ENCODE assay signal across 9 mouse cellular contexts in the genomic region with DNA sequence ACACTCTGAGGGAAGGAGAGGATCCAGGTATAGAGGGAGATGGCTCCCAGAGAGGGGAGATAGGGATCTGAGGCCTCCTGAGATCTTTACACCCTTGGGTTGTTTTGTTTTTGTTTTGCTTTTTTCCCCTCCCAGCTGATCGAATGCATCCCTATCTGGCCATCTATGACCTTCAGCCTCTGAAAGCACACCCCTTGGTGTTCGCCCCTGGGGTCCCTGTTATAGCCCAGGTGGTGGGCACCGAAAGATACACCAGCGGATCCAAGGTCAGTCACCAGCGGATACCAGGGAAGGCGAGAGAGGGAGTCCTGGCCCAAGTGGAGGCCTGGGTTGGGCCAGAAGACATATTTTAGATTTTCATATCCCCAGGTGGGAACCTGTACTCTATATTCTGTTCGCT. TPM values are rescaled to one million over a fixed set of nuclear protein-coding genes. Genes with fewer than 3 reads are reported as not detected.
DNase-seq lines count a peak whose midpoint lies in the region; ATAC-seq and TF ChIP-seq lines count a peak whose summit lies in the region.
"Had no signal": no experiment of that assay in that cellular context is flagged by ENCODE, and none has a peak within 500 bp of the region (broad histone marks: within the 10 kb centered on the region; RNA-seq: fewer than 3 reads in every experiment).

No protein-coding gene starts in this region.

- 0 out of 2 replicates have a peak, but pooled peaks cover 4% of the 10 kb centered on the region for H3K4me1 ChIP-seq in kidney, postnatal 0 days (replicated peaks; ENCODE audit: insufficient read depth, low read length)
- H3K4me1 ChIP-seq in embryonic fibroblast, embryonic 13.5 days (ENCODE audit: control insufficient read depth, insufficient read depth, low read length) = 0 out of 2 replicates have a peak, but pooled peaks cover 5% of the 10 kb centered on the region
- peaks cover 12% of the 10 kb centered on the region for H3K4me1 ChIP-seq in limb, embryonic 10.5 days
- H3K4me1 ChIP-seq in neural tube, embryonic 13.5 days (replicated peaks) = peaks cover 18% of the 10 kb centered on the region

- peak overlapping the region; percentile 67 for H3K4me3 ChIP-seq in kidney, postnatal 0 days (replicated peaks; ENCODE audit: low read depth, low read length)
- peak overlapping the region; percentile 52 for H3K4me3 ChIP-seq in embryonic fibroblast, embryonic 13.5 days (ENCODE audit: insufficient read depth, low read length)
- H3K4me3 ChIP-seq in limb, embryonic 10.5 days = peak overlapping the region; percentile 68; the same call in 1 of the 2 replicates
- peak overlapping the region; percentile 59 for H3K4me3 ChIP-seq in neural tube, embryonic 13.5 days

- 0 out of 2 replicates have a peak, but pooled peaks cover 4% of the 10 kb centered on the region for H3K36me3 ChIP-seq in kidney, postnatal 0 days (ENCODE audit: insufficient read depth, low read length)
- no peaks in the 10 kb centered on the region for H3K36me3 ChIP-seq in limb, embryonic 10.5 days
- no peaks in the 10 kb centered on the region for H3K36me3 ChIP-seq in neural tube, embryonic 13.5 days

- ATAC-seq in kidney, postnatal 0 days (replicated peaks; ENCODE audit: low FRiP score, low read depth) = no peak
- no peak for ATAC-seq in neural tube, embryonic 13.5 days (ENCODE audit: low read depth)

- 87% methylated on average over 7 of the region's 7 CpGs for WGBS in kidney, postnatal 0 days
- WGBS in limb, embryonic 10.5 days = 86% methylated on average over 7 of the region's 7 CpGs
- 85% methylated on average over 7 of the region's 7 CpGs for WGBS in neural tube, embryonic 13.5 days

- peak overlapping the region; percentile 78; the same call in 1 of the 2 replicates for H3K9ac ChIP-seq in kidney, postnatal 0 days (ENCODE audit: low read depth, low read length)
- 0 out of 2 replicates have a peak overlapping the region, but pooled peaks have one; percentile 77 for H3K9ac ChIP-seq in neural tube, embryonic 13.5 days

- H3K4me2 ChIP-seq in kidney, postnatal 0 days (ENCODE audit: low read length) = peak overlapping the region; percentile 82
- peak overlapping the region; percentile 72 for H3K4me2 ChIP-seq in neural tube, embryonic 13.5 days

- no peak for DNase-seq in kidney, postnatal 0 days (ENCODE audit: low spot score)
- DNase-seq in kidney, adult 8-10 months = no peak
- no peak for DNase-seq in limb, embryonic 10.5 days (ENCODE audit: low spot score)
- DNase-seq in layer of hippocampus, adult 8-10 months (ENCODE audit: low spot score in 2 of 2) = no peak
- DNase-seq in right cerebral cortex, adult 2 months (ENCODE audit: low spot score in 2 of 2) = no peak
- DNase-seq in layer of hippocampus, adult 18-20 months (ENCODE audit: low spot score in 2 of 2) = no peak

- no peak for TF ChIP-seq CTCF in kidney, postnatal 0 days (IDR thresholded peaks at IDR 0.05; ENCODE audit: low read depth)
- TF ChIP-seq CTCF in embryonic fibroblast, embryonic 13.5 days (IDR thresholded peaks at IDR 0.05; ENCODE audit: borderline replicate concordance, insufficient read depth, low read length) = no peak

- no peak for TF ChIP-seq POLR2A in embryonic fibroblast, embryonic 13.5 days (IDR thresholded peaks at IDR 0.05; ENCODE audit: low read depth, low read length)

- H3K27me3 ChIP-seq in kidney, postnatal 0 days (ENCODE audit: insufficient read depth, low read length) = no peaks in the 10 kb centered on the region
- H3K27me3 ChIP-seq in limb, embryonic 10.5 days (ENCODE audit: low read depth, poor library complexity, severe bottlenecking) = peaks cover 68% of the 10 kb centered on the region
- H3K27me3 ChIP-seq in neural tube, embryonic 13.5 days = peaks cover 40% of the 10 kb centered on the region

- no peaks in the 10 kb centered on the region for H3K9me3 ChIP-seq in kidney, postnatal 0 days (replicated peaks; ENCODE audit: low read length)
- H3K9me3 ChIP-seq in limb, embryonic 10.5 days (replicated peaks) = no peaks in the 10 kb centered on the region
- no peaks in the 10 kb centered on the region for H3K9me3 ChIP-seq in neural tube, embryonic 13.5 days

- no peak overlapping the region for H3K27ac ChIP-seq in kidney, postnatal 0 days
- H3K27ac ChIP-seq in embryonic fibroblast, embryonic 13.5 days (ENCODE audit: insufficient read depth, low read length) = no peak overlapping the region
- H3K27ac ChIP-seq in limb, embryonic 10.5 days = no peak overlapping the region
- H3K27ac ChIP-seq in neural tube, embryonic 13.5 days (replicated peaks) = no peak overlapping the region

RNA-seq across cellular contexts. Expression of a gene that starts 1.1 kb away (rescaled TPM):
- 6.7 and 7.2 TPM in 2 replicates for polyA plus RNA-seq in kidney, postnatal 0 days (2015; fragmentation: Nextera tagmentation; extraction: Ambion mirVana)
- polyA plus RNA-seq in embryonic fibroblast, embryonic 13.5 days (2011; ENCODE audit: insufficient read length, low read depth, missing spikeins) = 19.7 and 23.3 TPM in 2 replicates
- polyA plus RNA-seq in limb, embryonic 10.5 days (2016; fragmentation: Nextera tagmentation; extraction: Ambion mirVana) = 1.4 and 2.0 TPM in 2 replicates
- polyA plus RNA-seq in neural tube, embryonic 13.5 days (2015; fragmentation: Nextera tagmentation; extraction: Ambion mirVana) = 7.4 and 8.8 TPM in 2 replicates
- total RNA-seq in layer of hippocampus, adult 8-10 months (2022) = 10 to 100 TPM; 18.2 to 23.4 (median 20.2) TPM
- 10 to 100 TPM; 16.7 to 17.8 TPM for total RNA-seq in layer of hippocampus, adult 18-20 months (2021)

RNA-seq across cellular contexts. Expression of a gene that starts 8.2 kb away (rescaled TPM):
- not detected in 2 replicates for polyA plus RNA-seq in kidney, postnatal 0 days (2015; fragmentation: Nextera tagmentation; extraction: Ambion mirVana)
- polyA plus RNA-seq in embryonic fibroblast, embryonic 13.5 days (2011; ENCODE audit: insufficient read length, low read depth, missing spikeins) = not detected in 2 replicates
- polyA plus RNA-seq in limb, embryonic 10.5 days (2016; fragmentation: Nextera tagmentation; extraction: Ambion mirVana) = not detected in 2 replicates
- polyA plus RNA-seq in neural tube, embryonic 13.5 days (2015; fragmentation: Nextera tagmentation; extraction: Ambion mirVana) = not detected in 2 replicates
- not detected for total RNA-seq in layer of hippocampus, adult 8-10 months (2022)
- total RNA-seq in layer of hippocampus, adult 18-20 months (2021) = not detected
- total RNA-seq: neutrophil, adult 5-6 weeks had no signal

RNA-seq across cellular contexts. Expression of a gene that starts 15.8 kb away (rescaled TPM):
- 686 and 703 TPM in 2 replicates for polyA plus RNA-seq in kidney, postnatal 0 days (2015; fragmentation: Nextera tagmentation; extraction: Ambion mirVana)
- polyA plus RNA-seq in embryonic fibroblast, embryonic 13.5 days (2011; ENCODE audit: insufficient read length, low read depth, missing spikeins) = 162 and 177 TPM in 2 replicates
- polyA plus RNA-seq in limb, embryonic 10.5 days (2016; fragmentation: Nextera tagmentation; extraction: Ambion mirVana) = 1,140 and 1,215 TPM in 2 replicates
- 814 and 884 TPM in 2 replicates for polyA plus RNA-seq in neural tube, embryonic 13.5 days (2015; fragmentation: Nextera tagmentation; extraction: Ambion mirVana)
- 100 to 1,000 TPM; 176 to 204 (median 189) TPM for total RNA-seq in layer of hippocampus, adult 8-10 months (2022)
- total RNA-seq in layer of hippocampus, adult 18-20 months (2021) = 100 to 1,000 TPM; 198 TPM

RNA-seq across cellular contexts. Expression of a gene that starts 21.8 kb away (rescaled TPM):
- polyA plus RNA-seq in kidney, postnatal 0 days (2015; fragmentation: Nextera tagmentation; extraction: Ambion mirVana) = 11.5 and 12.1 TPM in 2 replicates
- polyA plus RNA-seq in embryonic fibroblast, embryonic 13.5 days (2011; ENCODE audit: insufficient read length, low read depth, missing spikeins) = 36.2 and 37.0 TPM in 2 replicates
- polyA plus RNA-seq in limb, embryonic 10.5 days (2016; fragmentation: Nextera tagmentation; extraction: Ambion mirVana) = 15.1 and 17.2 TPM in 2 replicates
- polyA plus RNA-seq in neural tube, embryonic 13.5 days (2015; fragmentation: Nextera tagmentation; extraction: Ambion mirVana) = 18.0 TPM in 2 replicates
- 100 to 1,000 TPM; 419 to 496 (median 460) TPM for total RNA-seq in layer of hippocampus, adult 8-10 months (2022)
- 100 to 1,000 TPM; 477 to 515 TPM for total RNA-seq in layer of hippocampus, adult 18-20 months (2021)

RNA-seq across cellular contexts. Expression of a gene that starts 21.9 kb away (rescaled TPM):
- 0.56 and 0.87 TPM in 2 replicates for polyA plus RNA-seq in kidney, postnatal 0 days (2015; fragmentation: Nextera tagmentation; extraction: Ambion mirVana)
- not detected in 2 replicates for polyA plus RNA-seq in embryonic fibroblast, embryonic 13.5 days (2011; ENCODE audit: insufficient read length, low read depth, missing spikeins)
- 0.16 and 0.19 TPM in 2 replicates for polyA plus RNA-seq in limb, embryonic 10.5 days (2016; fragmentation: Nextera tagmentation; extraction: Ambion mirVana)
- 0.42 and 0.52 TPM in 2 replicates for polyA plus RNA-seq in neural tube, embryonic 13.5 days (2015; fragmentation: Nextera tagmentation; extraction: Ambion mirVana)
- not detected for total RNA-seq in layer of hippocampus, adult 8-10 months (2022)
- not detected for total RNA-seq in layer of hippocampus, adult 18-20 months (2021)
- total RNA-seq: neutrophil, adult 5-6 weeks had no signal
